Mouse (Mus musculus) heart, embryonic 12.5 days (tissue): ENCODE results near the gene Nrf1. TPM values are rescaled to one million over a fixed set of nuclear protein-coding genes. Genes with fewer than 3 reads are reported as not detected.

Experiments
- ATAC-seq: fragments of 200-750 bp; cut with Nextera tagmentation; 2 replicates; pipeline ENCODE4 v1.8.0; 2017; ENCODE audit warnings: moderate TSS enrichment, moderate library complexity; ENCODE audit not compliant: insufficient number of reproducible peaks, low FRiP score
- H3K27ac ChIP-seq: fragments of 300-500 bp; sonication (generic); 2 replicates; pipeline ENCODE4 v1.5.1; 2016; ENCODE audit warnings: mild to moderate bottlenecking, moderate library complexity; ENCODE audit not compliant: poor library complexity, severe bottlenecking
- H3K27me3 ChIP-seq: fragments of 300-500 bp; sonication (generic); replicated peaks from 2 replicates; pipeline ENCODE4 v1.6.1; 2016; ENCODE audit warnings: mild to moderate bottlenecking, moderate library complexity
- H3K36me3 ChIP-seq: fragments of 300-500 bp; sonication (generic); 2 replicates; pipeline ENCODE4 v1.6.1; 2016; ENCODE audit warnings: mild to moderate bottlenecking, moderate library complexity
- H3K4me1 ChIP-seq: fragments of 300-500 bp; sonication (generic); replicated peaks from 2 replicates; pipeline ENCODE4 v1.6.1; 2016; ENCODE audit warnings: mild to moderate bottlenecking
- H3K4me2 ChIP-seq: fragments of 300-500 bp; sonication (generic); 2 replicates; pipeline ENCODE4 v1.6.1; 2016; ENCODE audit warnings: mild to moderate bottlenecking, moderate library complexity
- H3K4me3 ChIP-seq: fragments of 300-500 bp; sonication (generic); 2 replicates; pipeline ENCODE4 v1.5.1; 2016; ENCODE audit warnings: mild to moderate bottlenecking
- H3K9ac ChIP-seq: fragments of 300-500 bp; sonication (generic); 2 replicates; pipeline ENCODE4 v1.6.1; 2016; ENCODE audit warnings: mild to moderate bottlenecking, moderate library complexity
- H3K9me3 ChIP-seq: fragments of 300-500 bp; sonication (generic); replicated peaks from 2 replicates; pipeline ENCODE4 v1.6.1; 2016; ENCODE audit warnings: mild to moderate bottlenecking, moderate library complexity
- WGBS: fragments of 180-500 bp; shearing (Covaris S2); methylation state at CpG from one replicate; pipeline ENCODE4 v1.1.7; 2016; 5-methylcytosine and 5-hydroxymethylcytosine counted together
- polyA plus RNA-seq: library from polyadenylated mRNA; unstranded; fragments of >200 nt; fragmentation: Nextera tagmentation; extraction: Ambion mirVana; gene quantifications from 2 replicates; pipeline ENCODE4 v1.2.1, GENCODE M21; 2016

Nrf1 gene
- polyA plus RNA-seq, 1 experiment from 2014 or later, result 35.0 TPM

- Histone ChIP-seq H3K27me3 (peaks cover 95% of the 10 kb centered on the region), H3K36me3 (no peaks in the 10 kb centered on the region), H3K9me3 (no peaks in the 10 kb centered on the region), H3K4me3 (peak overlapping the region; percentile 44), H3K9ac (no peak overlapping the region), H3K4me2 (peak overlapping the region; percentile 69), H3K27ac (no peak overlapping the region), H3K4me1 (peaks cover 59% of the 10 kb centered on the region)
- WGBS, result under 1% methylated on average over 28 of the region's 28 CpGs
- no peak for ATAC-seq
Measured at GRCm38 (mm10) chr6:30175918-30176421, 128.2 kb downstream of the Nrf1 start.

GRCm38 (mm10) chr6:30176496-30176895, 128.7 kb downstream of the Nrf1 start:
- Histone ChIP-seq H3K9me3 (no peaks in the 10 kb centered on the region), H3K4me2 (peak overlapping the region; percentile 69), H3K36me3 (no peaks in the 10 kb centered on the region), H3K9ac (no peak overlapping the region), H3K27me3 (peaks cover 95% of the 10 kb centered on the region), H3K27ac (no peak overlapping the region), H3K4me1 (peaks cover 59% of the 10 kb centered on the region), H3K4me3 (peak overlapping the region; percentile 44)
- 3% methylated on average over 12 of the region's 12 CpGs for WGBS
- no peak for ATAC-seq

GRCm38 (mm10) chr6:30177305-30177704, 129.5 kb downstream of the Nrf1 start:
- H3K27me3 ChIP-seq, result peaks cover 95% of the 10 kb centered on the region
- H3K4me3 ChIP-seq, result no peak overlapping the region
- no peaks in the 10 kb centered on the region for H3K36me3 ChIP-seq
- no peak overlapping the region for H3K9ac ChIP-seq
- no peak overlapping the region for H3K27ac ChIP-seq
- H3K9me3 ChIP-seq, result no peaks in the 10 kb centered on the region
- H3K4me1 ChIP-seq, result peaks cover 59% of the 10 kb centered on the region
- ATAC-seq, result no peak
- H3K4me2 ChIP-seq, result no peak overlapping the region
- 1% methylated on average over 14 of the region's 14 CpGs for WGBS

GRCm38 (mm10) chr6:30178023-30178639, 130.3 kb downstream of the Nrf1 start:
- Histone ChIP-seq H3K4me3 (no peak overlapping the region), H3K36me3 (no peaks in the 10 kb centered on the region), H3K27me3 (peaks cover 94% of the 10 kb centered on the region), H3K4me1 (peaks cover 53% of the 10 kb centered on the region), H3K9me3 (no peaks in the 10 kb centered on the region), H3K9ac (no peak overlapping the region), H3K4me2 (no peak overlapping the region), H3K27ac (no peak overlapping the region)
- ATAC-seq, result no peak
- 1% methylated on average over 27 of the region's 27 CpGs for WGBS

DNA sequence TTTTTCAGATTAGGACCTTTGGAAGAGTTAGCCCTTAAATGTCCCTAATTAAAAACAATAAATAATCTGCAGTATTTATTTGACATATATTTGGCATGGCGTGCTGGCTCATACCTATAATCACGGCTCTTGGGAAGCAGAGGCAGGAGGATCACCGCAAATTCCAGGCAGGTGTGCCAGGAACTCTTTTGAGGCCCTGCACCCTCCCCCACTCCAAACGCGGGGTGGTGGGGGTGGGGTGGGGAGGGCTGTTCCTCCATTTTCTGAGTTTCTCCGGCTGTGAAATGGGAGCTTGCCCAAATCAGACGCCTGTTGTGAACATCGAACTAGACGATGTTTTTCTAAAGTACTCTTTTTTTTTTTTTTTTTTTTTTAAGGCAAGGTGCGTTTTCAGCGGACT, 131.3 kb downstream of the Nrf1 start:
- no peak overlapping the region for H3K4me3 ChIP-seq
- no peak for ATAC-seq
- 14% methylated on average over 11 of the region's 11 CpGs for WGBS
- no peak overlapping the region for H3K27ac ChIP-seq
- H3K4me2 ChIP-seq, result no peak overlapping the region
- H3K9ac ChIP-seq, result no peak overlapping the region
- no peaks in the 10 kb centered on the region for H3K36me3 ChIP-seq
- H3K9me3 ChIP-seq, result peaks cover 5% of the 10 kb centered on the region; the same call in 1 of the 2 replicates
- peaks cover 90% of the 10 kb centered on the region for H3K27me3 ChIP-seq
- peaks cover 44% of the 10 kb centered on the region for H3K4me1 ChIP-seq

- H3K9ac ChIP-seq, result no peak overlapping the region
Measured at GRCm38 (mm10) chr6:30180321-30180720, 132.5 kb downstream of the Nrf1 start.

GRCm38 (mm10) chr6:30182038-30182437, 134.2 kb downstream of the Nrf1 start:
- H3K4me2 ChIP-seq, result no peak overlapping the region
- H3K4me3 ChIP-seq, result no peak overlapping the region
- peaks cover 18% of the 10 kb centered on the region for H3K4me1 ChIP-seq
- no peak for ATAC-seq
- peaks cover 73% of the 10 kb centered on the region for H3K27me3 ChIP-seq
- no peaks in the 10 kb centered on the region for H3K36me3 ChIP-seq
- WGBS, result 66% methylated on average over 6 of the region's 6 CpGs
- no peak overlapping the region for H3K27ac ChIP-seq
- H3K9me3 ChIP-seq, result peaks cover 5% of the 10 kb centered on the region; the same call in 1 of the 2 replicates
- no peak overlapping the region for H3K9ac ChIP-seq

More at GRCm38 (mm10) chr6:30180321-30180720, 132.5 kb downstream of the Nrf1 start:
- no peak overlapping the region for H3K4me2 ChIP-seq
- H3K9me3 ChIP-seq, result peaks cover 5% of the 10 kb centered on the region; the same call in 1 of the 2 replicates
- no peaks in the 10 kb centered on the region for H3K36me3 ChIP-seq
- ATAC-seq, result no peak
- no peak overlapping the region for H3K4me3 ChIP-seq
- no peak overlapping the region for H3K27ac ChIP-seq
- H3K4me1 ChIP-seq, result peaks cover 31% of the 10 kb centered on the region
- peaks cover 84% of the 10 kb centered on the region for H3K27me3 ChIP-seq
- 25% methylated on average over 2 of the region's 2 CpGs for WGBS

GRCm38 (mm10) chr6:30183624-30184023, 135.8 kb downstream of the Nrf1 start:
- Histone ChIP-seq H3K4me1 (peaks cover 8% of the 10 kb centered on the region), H3K27ac (no peak overlapping the region), H3K9ac (no peak overlapping the region), H3K9me3 (peaks cover 5% of the 10 kb centered on the region; the same call in 1 of the 2 replicates), H3K27me3 (peaks cover 60% of the 10 kb centered on the region), H3K4me2 (no peak overlapping the region), H3K36me3 (no peaks in the 10 kb centered on the region), H3K4me3 (no peak overlapping the region)
- WGBS, result 68% methylated on average over 4 of the region's 4 CpGs
- ATAC-seq, result no peak

DNA sequence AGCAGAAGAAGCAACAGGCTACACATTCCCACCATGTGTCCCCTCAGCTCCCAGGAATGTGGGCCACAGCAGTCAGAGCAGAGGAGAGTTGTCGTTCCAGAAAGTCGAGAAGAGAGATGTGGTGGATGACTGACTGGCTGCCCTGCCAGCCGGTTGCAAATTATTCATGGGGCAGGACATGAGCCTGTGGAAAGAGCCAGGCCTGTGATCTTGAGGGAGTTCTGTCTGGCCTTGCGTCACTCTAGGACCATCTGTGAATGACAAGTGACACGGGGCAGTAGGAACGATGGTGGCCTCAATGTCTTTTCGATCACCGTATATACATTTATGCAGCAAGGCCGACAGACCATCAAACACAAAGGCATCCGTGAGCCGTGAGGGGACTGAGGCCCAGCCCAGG, 147.9 kb downstream of the Nrf1 start:
- no peak for ATAC-seq
- H3K36me3 ChIP-seq, result no peaks in the 10 kb centered on the region

GRCm38 (mm10) chr6:30196143-30196542, 148.4 kb downstream of the Nrf1 start:
- no peaks in the 10 kb centered on the region for H3K9me3 ChIP-seq
- no peak overlapping the region for H3K4me2 ChIP-seq
- H3K4me3 ChIP-seq, result no peak overlapping the region
- 0 out of 2 replicates have a peak, but pooled peaks have one; percentile 53 for ATAC-seq
- H3K27ac ChIP-seq, result no peak overlapping the region
- H3K4me1 ChIP-seq, result 0 out of 2 replicates have a peak, but pooled peaks cover 6% of the 10 kb centered on the region
- no peaks in the 10 kb centered on the region for H3K27me3 ChIP-seq
- H3K9ac ChIP-seq, result no peak overlapping the region
- 69% methylated on average over 8 of the region's 8 CpGs for WGBS
- no peaks in the 10 kb centered on the region for H3K36me3 ChIP-seq

More for the DNA sequence above, 147.9 kb downstream of the Nrf1 start:
- no peak overlapping the region for H3K4me2 ChIP-seq
- no peak overlapping the region for H3K9ac ChIP-seq
- 0 out of 2 replicates have a peak, but pooled peaks cover 6% of the 10 kb centered on the region for H3K4me1 ChIP-seq
- 72% methylated on average over 11 of the region's 11 CpGs for WGBS
- H3K27ac ChIP-seq, result no peak overlapping the region
- no peaks in the 10 kb centered on the region for H3K27me3 ChIP-seq
- H3K4me3 ChIP-seq, result no peak overlapping the region
- H3K9me3 ChIP-seq, result no peaks in the 10 kb centered on the region
